Mouse (Mus musculus) forebrain, embryonic 13.5 days (tissue): ENCODE data around the gene Fam25c. TPM values are rescaled to one million over a fixed set of nuclear protein-coding genes. Genes with fewer than 3 reads are reported as not detected.

Experiments used
- ATAC-seq: fragments of 200-750 bp; cut with Nextera tagmentation; 2 replicates; pipeline ENCODE4 v1.8.0; 2017
- H3K27ac ChIP-seq: fragments of 300-500 bp; sonication (generic); 2 replicates; pipeline ENCODE4 v1.5.1; 2015; ENCODE audit warnings: inconsistent platforms, mild to moderate bottlenecking, moderate library complexity
- H3K27me3 ChIP-seq: fragments of 300-500 bp; sonication (generic); 2 replicates; pipeline ENCODE4 v1.6.1; 2015; ENCODE audit warnings: mild to moderate bottlenecking, inconsistent platforms
- H3K36me3 ChIP-seq: fragments of 300-500 bp; sonication (generic); 2 replicates; pipeline ENCODE4 v1.6.1; 2015; ENCODE audit warnings: mild to moderate bottlenecking, inconsistent platforms; ENCODE audit not compliant: poor library complexity, severe bottlenecking
- H3K4me1 ChIP-seq: fragments of 300-500 bp; sonication (generic); 2 replicates; pipeline ENCODE4 v1.6.1; 2015; ENCODE audit warnings: inconsistent platforms
- H3K4me2 ChIP-seq: fragments of 300-500 bp; sonication (generic); 2 replicates; pipeline ENCODE4 v1.6.1; 2015; ENCODE audit warnings: inconsistent platforms, mild to moderate bottlenecking, moderate library complexity
- H3K4me3 ChIP-seq: fragments of 300-500 bp; sonication (generic); 2 replicates; pipeline ENCODE4 v1.5.1; 2015; ENCODE audit warnings: mild to moderate bottlenecking, inconsistent platforms
- H3K9ac ChIP-seq: fragments of 300-500 bp; sonication (generic); 2 replicates; pipeline ENCODE4 v1.6.1; 2015; ENCODE audit warnings: mild to moderate bottlenecking, inconsistent platforms
- H3K9me3 ChIP-seq: fragments of 300-500 bp; sonication (generic); replicated peaks from 2 replicates; pipeline ENCODE4 v1.6.1; 2016; ENCODE audit warnings: inconsistent platforms
- WGBS: fragments of 180-500 bp; shearing (Covaris S2); methylation state at CpG from one replicate; pipeline ENCODE4 v1.1.7; 2015; 5-methylcytosine and 5-hydroxymethylcytosine counted together
- polyA plus RNA-seq: library from polyadenylated mRNA; unstranded; fragments of >200 nt; fragmentation: Nextera tagmentation; extraction: Ambion mirVana; gene quantifications from 2 replicates; pipeline ENCODE4 v1.2.1, GENCODE M21; 2015

The Fam25c gene
- polyA plus RNA-seq, 1 experiment from 2014 or later, result not detected

DNA sequence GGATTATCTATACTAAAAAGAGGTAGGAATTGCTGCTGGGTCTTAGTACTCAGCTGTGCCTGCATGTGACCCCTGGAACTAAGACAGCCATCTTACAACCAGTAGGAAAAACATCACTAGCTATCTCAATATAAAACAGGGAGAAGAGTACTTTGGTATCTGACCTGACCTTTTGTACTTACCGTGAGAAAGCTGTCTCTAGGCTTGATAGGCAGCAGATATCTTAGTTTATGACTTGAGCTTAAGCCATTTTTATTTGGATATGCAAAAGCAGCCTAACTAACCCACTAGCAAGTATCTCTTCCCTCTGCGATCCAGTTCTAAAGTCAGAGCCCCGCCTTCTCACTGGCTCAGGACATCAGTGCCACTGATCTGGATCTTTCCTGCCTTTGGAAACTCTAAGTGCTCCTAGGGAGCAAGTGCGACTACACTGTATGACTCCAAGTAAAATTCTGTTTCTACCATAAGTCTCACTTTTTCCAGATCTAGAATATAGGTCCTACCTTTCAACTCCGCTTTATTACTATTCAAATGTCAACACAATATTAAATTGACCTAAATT, 52.5 kb downstream of the Fam25c start:
- no peaks in the 10 kb centered on the region for H3K36me3 ChIP-seq

More for the DNA sequence above, 52.5 kb downstream of the Fam25c start:
- no peak overlapping the region for H3K9ac ChIP-seq
- H3K27me3 ChIP-seq, result no peaks in the 10 kb centered on the region
- H3K4me1 ChIP-seq, result no peaks in the 10 kb centered on the region
- H3K9me3 ChIP-seq, result no peaks in the 10 kb centered on the region
- no peak for ATAC-seq
- no peak overlapping the region for H3K4me3 ChIP-seq
- WGBS, result 86% methylated on average over 5 of the region's 5 CpGs
- no peak overlapping the region for H3K4me2 ChIP-seq
- H3K27ac ChIP-seq, result no peak overlapping the region

Other genes starting within 250 kb of the Fam25c start
- 0.04 and 0.05 TPM in 2 replicates for gene Npy4r, start 202.9 kb downstream of the Fam25c start, polyA plus RNA-seq
- 2.0 and 2.3 TPM in 2 replicates for gene Gprin2, start 153.8 kb downstream of the Fam25c start, polyA plus RNA-seq
- gene Syt15, start 135.8 kb downstream of the Fam25c start, polyA plus RNA-seq, result 0.21 and 0.26 TPM in 2 replicates
- gene Shld2, start 44.9 kb downstream of the Fam25c start, polyA plus RNA-seq, result 9.9 and 10.2 TPM in 2 replicates
- 68.7 and 73.5 TPM in 2 replicates for gene Glud1, start 44.7 kb downstream of the Fam25c start, polyA plus RNA-seq
- gene Sncg, start 19.4 kb upstream of the Fam25c start, polyA plus RNA-seq, result 3.8 and 4.5 TPM in 2 replicates
- gene Mmrn2, start 20.0 kb upstream of the Fam25c start, polyA plus RNA-seq, result 5.1 and 5.3 TPM in 2 replicates
- 24.9 and 25.5 TPM in 2 replicates for gene Bmpr1a, start 147.9 kb upstream of the Fam25c start, polyA plus RNA-seq
- not detected in 2 replicates for gene 9230112D13Rik, start 167.4 kb upstream of the Fam25c start, polyA plus RNA-seq
- gene Ldb3, start 233.2 kb upstream of the Fam25c start, polyA plus RNA-seq, result 0.32 and 0.34 TPM in 2 replicates
- gene Opn4, start 244.7 kb upstream of the Fam25c start, polyA plus RNA-seq, result 0.16 TPM in 1 of 2 replicates, not detected in the other